Mouse (Mus musculus): Measurements from ENCODE around the gene Lgi2. TPM values are rescaled to one million over a fixed set of nuclear protein-coding genes. Genes with fewer than 3 reads are reported as not detected.

Gene Lgi2
- polyA plus RNA-seq, 1 experiment from 2014 or later = 0.84 TPM

- 77% methylated on average over 9 of the region's 9 CpGs for WGBS
- Histone ChIP-seq H3K27ac (ENCODE audit: low read depth, low read length) (no peak overlapping the region), H3K4me2 (no peak overlapping the region), H3K9me3 (ENCODE audit: control insufficient read depth, low read length) (no peaks in the 10 kb centered on the region), H3K36me3 (ENCODE audit: control insufficient read depth, insufficient read depth, low read length) (no peaks in the 10 kb centered on the region), H3K4me1 (replicated peaks; ENCODE audit: control insufficient read depth, insufficient read depth, low read length) (no peaks in the 10 kb centered on the region), H3K4me3 (ENCODE audit: low read depth, low read length) (no peak overlapping the region), H3K9ac (ENCODE audit: low read depth, low read length) (no peak overlapping the region), H3K27me3 (replicated peaks; ENCODE audit: control insufficient read depth, insufficient read depth, low read length) (no peaks in the 10 kb centered on the region)
- no peak for DNase-seq (ENCODE audit: low spot score)
- no peak for ATAC-seq (replicated peaks; ENCODE audit: low FRiP score)
Measured at GRCm38 (mm10) chr5:52590612-52591011, 24.4 kb upstream of the Lgi2 start.

GRCm38 (mm10) chr5:52588650-52589049 is 22.4 kb upstream of the Lgi2 start:
- ATAC-seq (replicated peaks; ENCODE audit: low FRiP score) (no peak), DNase-seq (ENCODE audit: low spot score) (no peak)
- no peaks in the 10 kb centered on the region for H3K9me3 ChIP-seq (ENCODE audit: control insufficient read depth, low read length)
- H3K4me1 ChIP-seq (replicated peaks; ENCODE audit: control insufficient read depth, insufficient read depth, low read length) = no peaks in the 10 kb centered on the region
- no peak overlapping the region for H3K4me3 ChIP-seq (ENCODE audit: low read depth, low read length)
- H3K27ac ChIP-seq (ENCODE audit: low read depth, low read length) = no peak overlapping the region
- no peak overlapping the region for H3K9ac ChIP-seq (ENCODE audit: low read depth, low read length)
- no peaks in the 10 kb centered on the region for H3K27me3 ChIP-seq (replicated peaks; ENCODE audit: control insufficient read depth, insufficient read depth, low read length)
- 75% methylated on average over 4 of the region's 4 CpGs for WGBS
- no peaks in the 10 kb centered on the region for H3K36me3 ChIP-seq (ENCODE audit: control insufficient read depth, insufficient read depth, low read length)
- H3K4me2 ChIP-seq = no peak overlapping the region

GRCm38 (mm10) chr5:52587291-52587733 is 21.1 kb upstream of the Lgi2 start:
- WGBS = 78% methylated on average over 9 of the region's 9 CpGs
- no peak overlapping the region for H3K27ac ChIP-seq (ENCODE audit: low read depth, low read length)

GRCm38 (mm10) chr5:52572572-52572971 is 6.3 kb upstream of the Lgi2 start:
- H3K4me2 ChIP-seq = no peak overlapping the region
- peaks cover under 1% of the 10 kb centered on the region; the same call in 1 of the 2 replicates for H3K27me3 ChIP-seq (replicated peaks; ENCODE audit: control insufficient read depth, insufficient read depth, low read length)
- H3K36me3 ChIP-seq (ENCODE audit: control insufficient read depth, insufficient read depth, low read length) = no peaks in the 10 kb centered on the region
- peaks cover 4% of the 10 kb centered on the region; the same call in 1 of the 2 replicates for H3K9me3 ChIP-seq (ENCODE audit: control insufficient read depth, low read length)
- H3K4me3 ChIP-seq (ENCODE audit: low read depth, low read length) = no peak overlapping the region
- DNase-seq (ENCODE audit: low spot score) = no peak
- H3K4me1 ChIP-seq (replicated peaks; ENCODE audit: control insufficient read depth, insufficient read depth, low read length) = no peaks in the 10 kb centered on the region
- no peak for ATAC-seq (replicated peaks; ENCODE audit: low FRiP score)
- 31% methylated on average over 1 of the region's 1 CpGs for WGBS
- H3K9ac ChIP-seq (ENCODE audit: low read depth, low read length) = no peak overlapping the region
- no peak overlapping the region for H3K27ac ChIP-seq (ENCODE audit: low read depth, low read length)

More at GRCm38 (mm10) chr5:52587291-52587733, 21.1 kb upstream of the Lgi2 start:
- Histone ChIP-seq H3K27me3 (replicated peaks; ENCODE audit: control insufficient read depth, insufficient read depth, low read length) (no peaks in the 10 kb centered on the region), H3K9ac (ENCODE audit: low read depth, low read length) (no peak overlapping the region), H3K4me3 (ENCODE audit: low read depth, low read length) (no peak overlapping the region), H3K9me3 (ENCODE audit: control insufficient read depth, low read length) (no peaks in the 10 kb centered on the region), H3K4me2 (no peak overlapping the region), H3K4me1 (replicated peaks; ENCODE audit: control insufficient read depth, insufficient read depth, low read length) (no peaks in the 10 kb centered on the region), H3K36me3 (ENCODE audit: control insufficient read depth, insufficient read depth, low read length) (no peaks in the 10 kb centered on the region)
- DNase-seq (ENCODE audit: low spot score) = no peak
- ATAC-seq (replicated peaks; ENCODE audit: low FRiP score) = no peak

GRCm38 (mm10) chr5:52570746-52571145 is 4.5 kb upstream of the Lgi2 start:
- no peak overlapping the region for H3K27ac ChIP-seq (ENCODE audit: low read depth, low read length)
- DNase-seq (ENCODE audit: low spot score) (no peak), ATAC-seq (replicated peaks; ENCODE audit: low FRiP score) (no peak)
- H3K9me3 ChIP-seq (ENCODE audit: control insufficient read depth, low read length) = peaks cover 4% of the 10 kb centered on the region; the same call in 1 of the 2 replicates
- H3K9ac ChIP-seq (ENCODE audit: low read depth, low read length) = no peak overlapping the region
- H3K36me3 ChIP-seq (ENCODE audit: control insufficient read depth, insufficient read depth, low read length) = no peaks in the 10 kb centered on the region
- WGBS = 71% methylated on average over 6 of the region's 6 CpGs
- H3K4me2 ChIP-seq = no peak overlapping the region
- no peak overlapping the region for H3K4me3 ChIP-seq (ENCODE audit: low read depth, low read length)
- no peaks in the 10 kb centered on the region for H3K4me1 ChIP-seq (replicated peaks; ENCODE audit: control insufficient read depth, insufficient read depth, low read length)
- H3K27me3 ChIP-seq (replicated peaks; ENCODE audit: control insufficient read depth, insufficient read depth, low read length) = peaks cover 19% of the 10 kb centered on the region

GRCm38 (mm10) chr5:52565214-52565812 is 949 bp downstream of the Lgi2 start:
- H3K27me3 ChIP-seq (replicated peaks; ENCODE audit: control insufficient read depth, insufficient read depth, low read length) = peaks cover 39% of the 10 kb centered on the region
- no peaks in the 10 kb centered on the region for H3K9me3 ChIP-seq (ENCODE audit: control insufficient read depth, low read length)
- H3K4me3 ChIP-seq (ENCODE audit: low read depth, low read length) = peak overlapping the region; percentile 53
- no peaks in the 10 kb centered on the region for H3K36me3 ChIP-seq (ENCODE audit: control insufficient read depth, insufficient read depth, low read length)
- DNase-seq (ENCODE audit: low spot score) = peak; percentile 31
- H3K4me2 ChIP-seq = peak overlapping the region; percentile 78
- H3K4me1 ChIP-seq (replicated peaks; ENCODE audit: control insufficient read depth, insufficient read depth, low read length) = no peaks in the 10 kb centered on the region
- no peak overlapping the region for H3K27ac ChIP-seq (ENCODE audit: low read depth, low read length)
- no peak overlapping the region for H3K9ac ChIP-seq (ENCODE audit: low read depth, low read length)
- WGBS = 9% methylated on average over 17 of the region's 17 CpGs
- peak; percentile 39; the same call in 1 of the 2 replicates for ATAC-seq (replicated peaks; ENCODE audit: low FRiP score)

- no peak for ATAC-seq (replicated peaks; ENCODE audit: low FRiP score)
- H3K36me3 ChIP-seq (ENCODE audit: control insufficient read depth, insufficient read depth, low read length) = no peaks in the 10 kb centered on the region
- H3K27ac ChIP-seq (ENCODE audit: low read depth, low read length) = no peak overlapping the region
- DNase-seq (ENCODE audit: low spot score) = no peak
- H3K4me1 ChIP-seq (replicated peaks; ENCODE audit: control insufficient read depth, insufficient read depth, low read length) = no peaks in the 10 kb centered on the region
- no peaks in the 10 kb centered on the region for H3K9me3 ChIP-seq (ENCODE audit: control insufficient read depth, low read length)
- H3K9ac ChIP-seq (ENCODE audit: low read depth, low read length) = no peak overlapping the region
- H3K27me3 ChIP-seq (replicated peaks; ENCODE audit: control insufficient read depth, insufficient read depth, low read length) = peaks cover 39% of the 10 kb centered on the region
- no peak overlapping the region for H3K4me2 ChIP-seq
- WGBS = 47% methylated on average over 3 of the region's 3 CpGs
- no peak overlapping the region for H3K4me3 ChIP-seq (ENCODE audit: low read depth, low read length)
Measured at GRCm38 (mm10) chr5:52564351-52564750, 1.9 kb downstream of the Lgi2 start.

GRCm38 (mm10) chr5:52560240-52560639 is 6.0 kb downstream of the Lgi2 start:
- Histone ChIP-seq H3K36me3 (ENCODE audit: control insufficient read depth, insufficient read depth, low read length) (no peaks in the 10 kb centered on the region), H3K9ac (ENCODE audit: low read depth, low read length) (no peak overlapping the region), H3K27me3 (replicated peaks; ENCODE audit: control insufficient read depth, insufficient read depth, low read length) (peaks cover 15% of the 10 kb centered on the region), H3K4me2 (no peak overlapping the region), H3K27ac (ENCODE audit: low read depth, low read length) (no peak overlapping the region), H3K9me3 (ENCODE audit: control insufficient read depth, low read length) (no peaks in the 10 kb centered on the region), H3K4me3 (ENCODE audit: low read depth, low read length) (no peak overlapping the region), H3K4me1 (replicated peaks; ENCODE audit: control insufficient read depth, insufficient read depth, low read length) (no peaks in the 10 kb centered on the region)
- WGBS = 74% methylated on average over 8 of the region's 8 CpGs
- no peak for ATAC-seq (replicated peaks; ENCODE audit: low FRiP score)
- no peak for DNase-seq (ENCODE audit: low spot score)

GRCm38 (mm10) chr5:52555526-52555925 is 10.7 kb downstream of the Lgi2 start:
- Histone ChIP-seq H3K27ac (ENCODE audit: low read depth, low read length) (no peak overlapping the region), H3K9ac (ENCODE audit: low read depth, low read length) (no peak overlapping the region), H3K4me3 (ENCODE audit: low read depth, low read length) (no peak overlapping the region), H3K4me1 (replicated peaks; ENCODE audit: control insufficient read depth, insufficient read depth, low read length) (no peaks in the 10 kb centered on the region), H3K9me3 (ENCODE audit: control insufficient read depth, low read length) (no peaks in the 10 kb centered on the region), H3K27me3 (replicated peaks; ENCODE audit: control insufficient read depth, insufficient read depth, low read length) (no peaks in the 10 kb centered on the region), H3K36me3 (ENCODE audit: control insufficient read depth, insufficient read depth, low read length) (no peaks in the 10 kb centered on the region), H3K4me2 (no peak overlapping the region)
- WGBS = 80% methylated on average over 7 of the region's 7 CpGs
- ATAC-seq (replicated peaks; ENCODE audit: low FRiP score) = no peak
- no peak for DNase-seq (ENCODE audit: low spot score)
